Mouse (Mus musculus) left cerebral cortex, adult 2 months (tissue): ENCODE measurements at regions not wholly inside any gene's neighbourhood (a gene's known extent, or its start where the extent isn't known, plus 50 kb on each side); places are given as distances from the start of the nearest gene placed in this dataset.

Experiments used
- DNase-seq, 2 experiments: peaks; one replicate each; pipeline ENCODE4 v3.0.0; 2021 to 2022; ENCODE audit warnings: low spot score in 2 of 2, mixed read lengths in 1 of 2; ENCODE audit errors: extremely low spot score in 1 of 2
- H3K27ac ChIP-seq: fragments of 200-600 bp; 2 replicates; pipeline ENCODE4 v1.8.1; 2022
- H3K4me3 ChIP-seq: fragments of 200-600 bp; 2 replicates; pipeline ENCODE4 v1.8.1; 2022
- CTCF ChIP-seq: fragments of 200-600 bp; IDR thresholded peaks from 2 replicates; pipeline ENCODE4 v1.8.1; 2022; ENCODE audit warnings: antibody characterized with exemption, mild to moderate bottlenecking, moderate library complexity
- intact Hi-C: fragments of 180-260 bp; cut with DNase I; formaldehyde crosslinking; loops from one replicate; pipeline ENCODE4 v1.15.1; 2025

DNA sequence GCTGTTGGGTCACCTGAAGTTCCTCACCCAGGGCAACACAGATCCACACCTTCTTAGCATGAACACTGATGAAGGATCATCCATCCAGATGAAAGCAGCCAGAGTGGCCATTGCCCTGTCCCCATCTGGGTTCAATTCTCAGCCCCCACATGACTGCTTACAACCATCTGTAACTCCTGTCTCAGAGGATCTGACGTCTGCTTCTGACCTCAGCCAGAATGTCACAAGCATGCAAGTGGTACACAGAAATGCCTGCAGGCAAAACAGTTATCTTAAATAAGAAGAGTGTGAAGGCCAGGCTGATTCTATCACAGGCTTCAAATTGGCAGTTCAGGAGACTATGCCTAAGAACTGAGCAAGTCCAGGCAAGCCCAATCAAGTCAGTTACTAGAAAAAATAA is 76.2 kb upstream of the Dlg1 start:
- DNase-seq = no peak
- no peak for TF ChIP-seq CTCF
- intact Hi-C loops = no loop called here
- no peak overlapping the region for H3K27ac ChIP-seq
- no peak overlapping the region for H3K4me3 ChIP-seq

DNA sequence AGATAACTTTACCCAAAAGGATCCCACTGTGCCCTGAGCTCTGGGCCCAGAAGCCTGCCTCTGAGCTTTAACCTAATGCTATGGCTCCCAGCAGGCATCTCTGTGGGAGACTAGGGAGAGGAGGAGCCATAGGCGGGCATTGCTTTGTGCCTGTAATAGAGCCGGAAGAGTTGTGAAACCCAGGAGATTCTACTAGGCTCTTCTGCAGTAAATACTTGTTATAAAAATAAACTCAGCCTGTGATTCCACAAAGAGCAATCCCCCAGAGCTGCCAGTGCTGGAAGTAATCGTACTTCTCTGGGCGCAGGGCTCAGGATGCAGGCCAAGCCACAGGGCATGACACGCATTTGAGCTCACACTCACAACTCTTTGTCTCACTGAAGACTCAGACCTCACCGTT is 73.7 kb upstream of the Dlg1 start:
- intact Hi-C loops = no loop called here
- DNase-seq = no peak
- TF ChIP-seq CTCF = no peak
- Histone ChIP-seq H3K27ac (no peak overlapping the region), H3K4me3 (no peak overlapping the region)

GRCm38 (mm10) chr16:31591565-31591964 is 71.7 kb upstream of the Dlg1 start:
- Histone ChIP-seq H3K4me3 (no peak overlapping the region), H3K27ac (peak overlapping the region; percentile 40)
- intact Hi-C loops = no loop called here
- no peak for DNase-seq
- no peak for TF ChIP-seq CTCF

DNA sequence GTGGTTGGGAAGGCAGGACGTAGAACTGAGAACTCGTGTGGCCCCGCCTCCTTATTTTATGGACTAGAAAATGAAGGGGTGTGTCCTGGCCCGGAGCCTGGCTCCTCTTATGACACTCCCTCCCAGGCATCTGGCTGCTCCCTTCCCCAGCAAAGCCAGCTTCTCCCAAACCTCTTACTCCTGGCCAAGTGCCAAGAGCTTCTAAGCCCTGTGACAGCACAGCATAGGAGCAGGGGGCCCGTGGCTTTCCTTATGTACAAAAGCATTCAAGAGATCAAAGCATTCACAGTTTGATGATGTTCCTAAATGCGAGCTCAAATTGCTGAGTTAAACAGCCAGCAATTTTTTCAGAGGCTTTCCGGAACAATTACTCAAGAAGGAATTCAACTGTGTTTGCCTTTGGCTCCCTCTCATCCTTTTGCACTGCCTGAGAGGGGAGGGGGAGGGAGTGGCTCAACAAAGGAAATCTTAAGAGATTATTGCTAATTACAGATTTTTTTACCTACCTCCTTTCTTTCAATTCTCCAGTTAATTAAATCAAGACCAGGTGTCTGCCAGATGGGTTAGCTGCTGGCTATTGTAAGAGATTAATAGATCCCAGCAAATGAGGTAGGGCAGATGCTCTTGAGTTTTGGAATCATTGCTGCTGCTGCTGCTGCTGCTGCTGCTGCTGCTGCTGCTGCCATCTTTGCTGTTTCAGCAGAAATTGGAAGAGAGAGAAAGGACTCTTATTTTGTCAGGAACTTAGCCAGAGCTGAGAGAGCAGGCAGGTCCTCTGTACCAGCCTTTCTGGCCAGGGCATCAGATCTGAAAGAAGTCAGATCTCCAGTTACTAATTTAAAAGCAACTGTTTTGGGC is 71.0 kb upstream of the Dlg1 start:
- peak; percentile 52 to 66 for DNase-seq
- Histone ChIP-seq H3K4me3 (no peak overlapping the region), H3K27ac (peak overlapping the region; percentile 80)
- no peak for TF ChIP-seq CTCF
- intact Hi-C loops = no loop called here

GRCm38 (mm10) chr16:31592973-31593683 is 70.1 kb upstream of the Dlg1 start:
- intact Hi-C loops = no loop called here
- Histone ChIP-seq H3K4me3 (no peak overlapping the region), H3K27ac (peak overlapping the region; percentile 80)
- peak; percentile 39 to 42 for DNase-seq
- no peak for TF ChIP-seq CTCF

DNA sequence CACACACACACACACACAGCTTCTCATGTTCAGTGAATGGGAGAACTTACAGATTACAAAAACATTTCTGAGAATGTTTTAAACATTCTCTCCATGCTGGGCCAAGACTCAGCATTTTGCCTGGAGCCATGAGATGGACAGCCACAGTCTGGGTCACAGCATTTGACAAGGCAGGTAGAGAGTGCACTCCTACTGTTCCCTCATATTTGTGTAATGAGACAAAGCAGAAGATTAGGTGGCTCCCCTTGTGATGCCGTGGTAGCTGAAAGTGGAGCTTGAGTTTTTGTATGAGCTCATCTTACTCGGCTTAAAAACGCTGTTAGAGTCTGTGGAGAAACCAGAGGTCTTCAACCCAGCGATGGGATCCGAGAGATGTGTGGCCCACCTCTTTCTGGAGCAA is 65.3 kb upstream of the Dlg1 start:
- no peak for TF ChIP-seq CTCF
- intact Hi-C loops = loop anchor here (2.0 to 5.0 kb wide), 3 partner anchors 99 to 299 kb away; no protein-coding TSS in a partner anchor
- Histone ChIP-seq H3K4me3 (no peak overlapping the region), H3K27ac (no peak overlapping the region; the same call in 1 of the 2 replicates)
- DNase-seq = no peak

- no peak for TF ChIP-seq CTCF
- DNase-seq = peak in 1 of 2 experiments; percentile 57
- intact Hi-C loops = loop anchor here (2.0 to 5.0 kb wide), 3 partner anchors 98 to 299 kb away; no protein-coding TSS in a partner anchor
Observed at GRCm38 (mm10) chr16:31598409-31598988, 64.7 kb upstream of the Dlg1 start.

DNA sequence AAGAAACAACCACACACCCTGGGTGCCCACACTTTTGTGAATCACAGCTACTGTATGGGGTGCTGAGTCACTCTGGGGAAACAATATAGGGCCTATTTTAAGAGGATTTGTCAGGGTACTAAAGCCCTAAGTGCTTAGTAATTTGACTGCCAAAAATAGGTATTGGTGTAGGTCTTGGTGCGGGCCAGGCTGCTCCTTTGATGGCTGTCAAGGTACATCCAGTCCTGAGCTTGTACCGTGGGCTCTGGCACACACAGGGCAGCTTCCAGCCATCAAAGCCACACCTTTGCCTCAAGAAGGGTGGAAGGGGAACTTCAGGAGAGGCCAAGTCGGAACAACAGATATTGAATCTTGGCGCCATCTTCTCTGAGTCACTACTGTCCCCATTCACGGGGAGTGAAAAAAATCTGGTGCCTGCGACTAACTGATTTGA is 64.2 kb upstream of the Dlg1 start:
- peak; percentile 39 to 46 for DNase-seq
- TF ChIP-seq CTCF = no peak

More at GRCm38 (mm10) chr16:31598409-31598988, 64.7 kb upstream of the Dlg1 start:
- peak overlapping the region; percentile 28; the same call in 1 of the 2 replicates for H3K27ac ChIP-seq
- H3K4me3 ChIP-seq = no peak overlapping the region

GRCm38 (mm10) chr16:31601278-31601677 is 62.0 kb upstream of the Dlg1 start:
- intact Hi-C loops = no loop called here
- Histone ChIP-seq H3K4me3 (no peak overlapping the region), H3K27ac (no peak overlapping the region)
- no peak for DNase-seq
- no peak for TF ChIP-seq CTCF

More for the DNA sequence above, 64.2 kb upstream of the Dlg1 start:
- intact Hi-C loops = loop anchor here (2.0 to 5.0 kb wide), 3 partner anchors 98 to 298 kb away; no protein-coding TSS in a partner anchor
- peak overlapping the region; percentile 53 for H3K27ac ChIP-seq
- H3K4me3 ChIP-seq = no peak overlapping the region

DNA sequence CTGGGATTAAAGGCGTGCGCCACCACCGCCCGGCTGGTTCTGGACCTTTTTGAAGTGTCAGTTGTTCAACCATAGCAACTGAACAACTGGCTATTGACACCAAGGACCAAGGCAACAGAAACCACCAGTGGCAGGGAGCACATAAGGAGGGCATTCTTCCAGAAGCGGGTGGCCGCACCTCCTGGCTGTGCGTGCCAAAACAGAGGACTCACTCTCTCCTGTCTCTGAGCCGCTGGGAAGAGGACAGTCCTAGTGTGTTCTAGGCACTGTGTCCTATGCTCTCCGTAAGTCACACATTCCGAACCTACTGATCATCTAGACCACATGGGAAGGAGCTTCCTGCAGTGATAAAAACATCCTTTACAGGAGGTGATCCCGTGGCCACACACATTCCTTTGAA is 60.1 kb upstream of the Dlg1 start:
- intact Hi-C loops = no loop called here
- no peak overlapping the region for H3K4me3 ChIP-seq
- no peak for DNase-seq
- no peak overlapping the region for H3K27ac ChIP-seq
- TF ChIP-seq CTCF = no peak

GRCm38 (mm10) chr16:31606389-31607177 is 56.7 kb upstream of the Dlg1 start:
- no peak for TF ChIP-seq CTCF
- no peak for DNase-seq
- intact Hi-C loops = no loop called here
- Histone ChIP-seq H3K4me3 (no peak overlapping the region), H3K27ac (no peak overlapping the region)
